Mouse (Mus musculus) lung, adult 2 months (tissue): ENCODE data around the gene Gabra4.

Experiments used
- CTCF ChIP-seq: fragments of 200-500 bp; IDR thresholded peaks from 2 replicates; pipeline ENCODE4 v1.5.1; 2011; ENCODE audit warnings: mild to moderate bottlenecking, low read length, control low read depth; ENCODE audit not compliant: insufficient read depth
- POLR2A ChIP-seq: fragments of 200-500 bp; IDR thresholded peaks from 2 replicates; pipeline ENCODE4 v1.6.1; 2011; ENCODE audit warnings: low read depth, mild to moderate bottlenecking, control low read depth, low read length, borderline replicate concordance; ENCODE audit errors: extremely low read depth

- TF ChIP-seq POLR2A = no peak
- TF ChIP-seq CTCF = no peak
These were observed 4.1 kb downstream of the Gabra4 start for GRCm38 (mm10) chr5:71654056-71654455.
